Mouse (Mus musculus) regulatory T cell (primary cell): ENCODE results near the gene Serpinb9.
"Not testable (repeated sequence)": the region's sequence is repeated elsewhere in the genome, so short reads cannot be mapped to it uniquely, and the experiment has no call there.

ENCODE experiments used
- in situ Hi-C: fragments of 300-600 bp; cut with MboI, MseI; formaldehyde crosslinking; loops from one replicate; pipeline ENCODE4 v1.15.1; 2025; ENCODE audit warnings: high pct_unique_total_duplicates

Serpinb9 gene

DNA sequence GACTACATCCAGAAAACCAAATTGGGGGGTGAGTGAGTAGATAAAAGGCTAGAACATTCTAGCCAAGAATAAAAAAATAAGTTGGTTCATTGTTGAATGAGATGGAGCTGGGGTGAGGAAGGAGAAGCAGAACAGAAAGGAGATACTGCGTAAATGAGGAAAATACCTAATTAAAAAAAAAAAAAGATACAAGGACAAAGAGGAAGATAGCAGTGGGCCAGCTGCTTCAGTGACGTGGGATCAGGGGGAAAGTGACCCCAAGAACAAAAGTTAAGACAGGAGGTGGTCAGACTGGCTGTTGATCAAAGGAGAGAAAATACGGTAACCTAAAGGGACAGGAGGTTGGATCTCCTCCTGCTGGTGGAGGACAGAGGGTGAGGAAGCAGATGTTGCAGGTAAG lies at the start of gene Serpinb9:
Gene Serpinb9, plus strand, starts transcription at position 301 of the 400 bp plus-strand sequence.
- in situ Hi-C loops: no loop called here

GRCm38 (mm10) chr13:32956537-32956936 lies 46.5 kb upstream of the Serpinb9 start:
- in situ Hi-C loops: no loop called here

DNA sequence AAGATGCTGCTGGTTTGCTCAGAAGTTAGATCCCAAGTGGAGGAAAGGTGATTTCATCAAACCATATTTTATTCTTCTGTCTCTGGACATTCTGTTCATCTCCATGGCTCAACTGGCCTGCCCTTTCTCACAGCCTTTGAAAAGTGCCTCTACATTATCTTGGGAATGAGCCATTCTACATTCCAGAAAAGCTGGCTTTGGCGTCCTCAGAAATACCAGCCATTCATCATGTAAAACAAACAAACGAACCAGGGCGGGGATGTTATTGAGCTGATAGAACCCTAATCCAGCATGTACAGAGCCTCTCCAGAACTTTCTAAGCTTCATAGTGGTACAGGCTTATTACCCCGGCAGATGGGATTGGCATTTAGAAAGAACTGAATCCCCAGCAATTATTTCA lies 45.1 kb upstream of the Serpinb9 start:
- in situ Hi-C loops: no loop called here

DNA sequence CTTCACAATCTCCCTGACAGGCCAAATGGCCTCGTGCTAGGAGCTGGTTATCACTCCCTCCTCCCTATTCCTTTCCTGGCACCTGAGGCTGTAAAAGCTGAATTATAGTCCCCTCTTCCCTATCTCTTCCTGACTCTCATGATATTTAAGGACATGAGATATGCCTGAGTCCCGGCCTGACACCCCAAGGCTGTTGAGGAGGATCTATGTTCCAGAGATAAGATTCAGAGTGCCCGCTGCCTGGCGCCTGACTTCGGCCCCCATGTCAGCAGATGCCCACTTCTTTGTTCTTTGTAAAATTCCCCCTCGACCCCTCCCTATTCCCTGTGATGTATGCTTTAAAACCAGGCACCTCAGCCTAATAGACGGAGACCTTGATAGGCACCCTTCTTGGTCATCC lies 44.5 kb upstream of the Serpinb9 start:
- in situ Hi-C loops: not testable (repeated sequence)

- in situ Hi-C loops: no loop called here
These were observed 38.9 kb upstream of the Serpinb9 start for GRCm38 (mm10) chr13:32963990-32964753.

DNA sequence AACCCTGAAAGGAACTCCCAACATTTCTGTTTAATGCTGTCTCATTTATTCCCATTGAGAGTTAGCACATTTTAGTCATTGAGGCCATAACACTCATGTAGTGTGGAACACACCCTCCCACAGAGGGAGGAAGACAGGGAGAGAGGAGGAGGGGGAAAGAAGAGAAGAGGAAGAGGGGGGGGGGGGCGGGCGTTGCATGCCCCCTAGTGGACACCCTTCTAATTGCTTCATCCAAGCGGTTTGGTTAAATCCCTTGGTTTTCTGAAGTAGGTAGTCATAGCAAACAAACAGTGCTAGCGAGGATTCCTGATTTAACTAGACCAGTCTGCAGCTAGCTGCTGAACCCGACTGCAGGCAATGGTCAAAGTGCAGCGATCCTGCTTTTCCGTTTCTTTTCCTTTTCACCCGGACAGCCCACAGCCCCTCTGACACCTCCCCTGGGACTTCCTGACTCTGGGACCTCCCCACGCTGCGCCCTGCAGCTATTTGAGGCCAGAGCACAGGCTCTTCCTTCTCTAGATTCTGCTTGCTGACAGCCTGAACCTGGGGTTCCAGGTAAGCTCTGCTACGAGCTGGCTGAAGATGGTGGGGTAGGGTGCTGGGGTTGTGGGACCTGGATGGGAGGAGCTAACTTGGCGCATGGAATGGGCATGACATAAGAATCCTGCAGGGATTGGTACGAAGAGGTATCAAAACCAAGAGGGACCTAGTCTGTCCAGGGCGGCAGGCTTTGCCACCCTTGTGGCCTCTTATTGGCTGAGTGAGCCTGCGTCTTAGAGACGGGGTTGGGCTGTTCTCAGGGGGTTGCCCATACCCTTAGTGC lies 37.9 kb upstream of the Serpinb9 start, which contains the start of gene Serpinb6b:
Gene Serpinb6b, plus strand, starts transcription at position 221 of the 823 bp plus-strand sequence.
- in situ Hi-C loops: no loop called here

DNA sequence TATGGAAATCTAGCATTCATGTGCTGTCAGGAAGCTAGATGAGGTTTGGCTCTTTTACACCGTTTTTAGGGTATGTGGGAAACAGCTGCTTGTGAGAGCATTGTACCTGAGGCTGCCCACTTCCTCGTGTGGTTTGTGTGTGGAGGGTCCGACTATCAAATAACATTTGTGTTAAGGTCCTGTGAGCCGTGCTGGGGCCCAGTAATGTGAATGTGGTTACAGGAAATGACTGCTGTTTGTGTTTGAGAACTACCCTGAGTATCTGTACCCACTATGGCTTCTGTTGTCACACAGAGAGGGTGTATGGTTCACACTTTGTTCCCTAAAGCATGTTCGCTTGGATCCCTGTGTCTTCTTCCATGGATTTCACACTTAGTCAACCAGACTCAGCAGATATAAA lies 36.9 kb upstream of the Serpinb9 start:
- in situ Hi-C loops: no loop called here

- in situ Hi-C loops: no loop called here
These were observed 35.8 kb upstream of the Serpinb9 start for GRCm38 (mm10) chr13:32967233-32967632.

DNA sequence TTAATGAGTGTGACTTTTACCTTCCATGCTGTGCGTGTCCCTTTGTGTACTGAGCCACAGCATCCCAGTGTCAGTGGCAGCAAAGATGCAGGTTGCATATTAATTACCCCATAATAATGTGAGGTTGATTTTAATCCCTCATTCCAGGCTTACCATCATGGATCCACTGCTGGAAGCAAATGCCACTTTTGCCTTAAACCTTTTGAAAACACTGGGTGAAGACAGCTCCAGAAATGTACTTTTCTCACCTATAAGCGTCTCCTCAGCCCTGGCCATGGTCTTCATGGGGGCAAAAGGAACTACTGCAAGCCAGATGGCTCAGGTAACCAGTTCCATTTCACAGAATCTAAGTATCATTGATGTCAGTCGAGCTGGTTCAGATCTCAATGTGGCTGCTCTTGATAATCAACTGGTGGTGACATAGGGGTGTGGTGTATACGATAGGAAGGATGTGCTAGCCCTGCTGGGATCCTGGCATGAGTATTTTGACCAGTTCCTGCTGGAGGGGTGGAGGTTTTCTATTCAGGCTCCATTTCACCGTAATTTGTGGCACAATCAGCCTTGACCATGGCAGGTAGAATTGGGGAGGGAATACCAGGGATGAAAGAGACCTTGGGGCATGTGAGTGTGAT lies 34.6 kb upstream of the Serpinb9 start:
- in situ Hi-C loops: no loop called here

- in situ Hi-C loops: no loop called here
These were observed 33.9 kb upstream of the Serpinb9 start for GRCm38 (mm10) chr13:32968996-32969640.

- in situ Hi-C loops: no loop called here
These were observed 33.4 kb upstream of the Serpinb9 start for GRCm38 (mm10) chr13:32969641-32970040.

- in situ Hi-C loops: no loop called here
These were observed 32.3 kb upstream of the Serpinb9 start for GRCm38 (mm10) chr13:32970776-32971175.

DNA sequence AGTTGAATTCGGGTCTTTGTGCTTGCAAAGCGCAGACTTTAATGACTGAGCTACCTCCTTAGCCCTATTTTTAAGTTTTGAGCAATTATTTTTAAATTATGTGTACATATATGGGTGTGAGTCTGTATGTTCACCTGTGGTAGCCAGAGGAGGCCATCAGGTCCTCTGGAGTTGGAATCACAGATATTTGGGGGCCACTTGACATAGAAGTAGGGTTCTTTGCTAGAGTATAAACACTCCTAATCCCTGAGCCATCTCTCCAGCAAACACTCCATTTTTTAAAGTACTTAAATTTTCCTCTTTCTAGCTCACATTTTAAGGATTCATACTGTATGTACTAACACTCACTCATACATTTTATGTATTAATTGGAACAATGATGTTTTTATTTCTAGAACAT lies 28.8 kb upstream of the Serpinb9 start:
- in situ Hi-C loops: no loop called here

DNA sequence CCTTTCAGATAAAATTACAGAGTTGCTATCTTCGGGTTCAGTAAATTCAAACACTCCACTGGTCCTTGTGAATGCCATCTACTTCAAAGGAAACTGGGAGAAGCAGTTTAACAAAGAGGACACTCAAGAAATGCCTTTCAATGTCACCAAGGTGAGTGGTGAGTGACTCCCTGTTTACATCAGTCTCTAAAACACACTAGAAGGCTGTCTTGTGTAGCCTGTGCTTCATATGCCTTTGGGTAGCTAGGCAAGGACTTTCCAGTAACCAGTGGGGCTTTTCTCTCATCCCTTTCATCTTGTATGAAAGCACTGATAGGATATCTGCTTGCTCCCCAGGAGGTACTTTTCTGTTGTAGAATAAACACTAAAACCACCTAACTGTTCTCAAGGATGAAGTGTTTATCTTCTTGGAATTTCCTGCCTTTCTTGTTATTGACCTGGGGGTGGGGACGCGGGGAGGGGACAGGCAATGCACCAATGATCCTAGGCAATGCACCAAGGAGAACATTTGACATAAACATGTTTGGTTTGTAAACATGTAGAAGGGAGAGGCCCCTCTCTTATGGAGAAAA lies 28.1 kb upstream of the Serpinb9 start:
- in situ Hi-C loops: no loop called here

DNA sequence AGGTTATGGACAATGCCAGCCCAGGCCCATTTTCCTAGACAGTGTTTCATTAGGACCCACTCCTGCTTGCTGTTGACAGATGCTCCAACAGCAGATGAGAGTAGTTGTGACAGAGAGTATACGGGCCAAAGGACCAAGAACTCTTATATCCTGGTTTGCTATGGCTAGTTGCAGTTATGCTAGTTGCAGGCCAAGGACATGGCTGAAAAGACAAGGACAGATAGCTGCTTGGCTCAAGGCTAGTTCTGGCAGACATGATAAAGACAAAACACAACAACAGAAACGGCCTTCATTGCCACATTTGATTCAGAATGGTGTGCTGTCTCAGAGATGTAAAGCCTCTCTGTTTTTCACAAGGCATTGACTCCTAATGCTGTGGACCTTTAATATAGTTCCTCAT lies 27.3 kb upstream of the Serpinb9 start:
- in situ Hi-C loops: no loop called here

DNA sequence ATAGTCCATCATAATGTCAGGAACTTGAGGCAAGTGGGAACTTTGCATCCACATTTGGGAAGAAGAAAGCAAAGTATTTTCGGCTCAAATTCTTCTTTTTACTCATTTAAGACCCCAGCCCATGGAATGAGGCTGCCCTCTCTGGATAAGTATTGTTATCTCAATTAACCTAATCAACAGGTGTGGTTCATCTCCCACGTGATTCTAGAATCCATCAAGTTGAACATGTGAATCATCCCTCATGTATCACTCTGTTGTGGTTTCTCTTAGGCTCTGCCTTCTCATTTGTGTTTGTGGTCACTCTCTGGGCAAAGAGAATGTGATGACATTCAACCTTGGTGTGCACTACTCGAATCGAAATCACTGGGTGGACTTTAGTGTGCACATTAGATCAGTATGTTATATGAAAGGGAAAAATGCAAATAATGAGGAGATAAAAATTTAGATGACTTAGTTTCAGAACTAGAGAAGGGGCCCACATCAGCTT lies 20.5 kb upstream of the Serpinb9 start:
- in situ Hi-C loops: no loop called here

GRCm38 (mm10) chr13:32986256-32986655 lies 16.8 kb upstream of the Serpinb9 start:
- in situ Hi-C loops: no loop called here

DNA sequence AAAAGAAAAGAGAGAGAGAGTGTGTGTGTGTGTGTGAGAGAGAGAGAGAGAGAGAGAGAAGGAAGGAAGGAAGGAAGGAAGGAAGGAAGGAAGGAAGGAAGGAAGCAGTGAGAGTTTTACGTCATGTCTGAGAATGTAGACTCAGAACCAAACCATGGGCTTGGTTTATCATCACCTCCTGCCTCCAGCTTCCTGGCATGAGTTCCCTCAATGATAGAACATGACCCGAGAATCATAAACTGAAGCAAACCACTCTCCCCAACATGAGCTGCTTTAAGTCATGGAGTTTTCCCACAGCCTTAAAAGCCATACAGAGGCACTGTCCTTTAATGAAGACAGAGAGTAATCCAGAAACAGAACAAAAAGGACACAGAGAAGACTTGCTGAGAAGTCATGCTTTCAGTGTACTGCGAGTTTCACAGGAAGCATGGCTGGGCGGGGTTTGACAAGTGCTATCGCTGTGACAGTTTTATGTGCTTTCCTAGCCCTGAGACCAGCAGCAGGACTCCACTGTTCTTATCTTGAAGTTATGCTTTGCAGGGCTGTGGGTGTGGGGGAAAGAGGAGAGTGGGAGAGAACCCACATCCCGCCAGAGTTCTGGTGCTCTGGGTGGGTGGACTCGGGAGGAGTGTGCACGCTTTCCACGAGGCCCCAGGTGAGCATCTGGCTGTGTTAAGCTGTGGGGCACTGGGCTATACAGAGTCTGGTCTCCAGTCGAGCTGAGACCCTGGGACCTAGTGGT lies 9.7 kb upstream of the Serpinb9 start:
- in situ Hi-C loops: no loop called here

DNA sequence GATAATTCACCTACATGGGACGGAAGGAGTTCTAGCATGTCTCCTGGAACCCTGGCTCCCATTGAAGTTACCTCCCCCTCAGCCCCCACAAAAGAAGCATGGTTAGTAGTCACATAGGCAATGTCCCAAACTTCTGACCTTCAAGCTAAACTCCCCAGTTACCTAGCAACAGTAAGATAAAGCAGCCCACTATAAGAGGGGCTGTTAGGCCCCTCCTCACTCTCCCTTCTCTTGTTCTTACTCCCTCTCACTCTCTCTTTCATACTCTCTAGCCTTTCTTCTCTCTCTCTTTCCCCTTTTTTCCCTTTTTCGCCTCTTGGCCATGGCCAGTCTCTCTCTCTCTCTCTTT lies 9.2 kb upstream of the Serpinb9 start:
- in situ Hi-C loops: no loop called here

- in situ Hi-C loops: no loop called here
These were observed 8.0 kb upstream of the Serpinb9 start for GRCm38 (mm10) chr13:32995051-32995450.

GRCm38 (mm10) chr13:33001341-33001740 lies 1.7 kb upstream of the Serpinb9 start:
- in situ Hi-C loops: no loop called here
